Mouse (Mus musculus) left cerebral cortex, adult 8-10 months (tissue): ENCODE measurements at regions not wholly inside any gene's neighbourhood (a gene's known extent, or its start where the extent isn't known, plus 50 kb on each side); places are given as distances from the start of the nearest gene placed in this dataset.
"Not testable (repeated sequence)": the region's sequence is repeated elsewhere in the genome, so short reads cannot be mapped to it uniquely, and the experiment has no call there.

Experiments used
- DNase-seq, 2 experiments: peaks; one replicate each; pipeline ENCODE4 v3.0.0; 2022; ENCODE audit warnings: low spot score in 2 of 2

DNA sequence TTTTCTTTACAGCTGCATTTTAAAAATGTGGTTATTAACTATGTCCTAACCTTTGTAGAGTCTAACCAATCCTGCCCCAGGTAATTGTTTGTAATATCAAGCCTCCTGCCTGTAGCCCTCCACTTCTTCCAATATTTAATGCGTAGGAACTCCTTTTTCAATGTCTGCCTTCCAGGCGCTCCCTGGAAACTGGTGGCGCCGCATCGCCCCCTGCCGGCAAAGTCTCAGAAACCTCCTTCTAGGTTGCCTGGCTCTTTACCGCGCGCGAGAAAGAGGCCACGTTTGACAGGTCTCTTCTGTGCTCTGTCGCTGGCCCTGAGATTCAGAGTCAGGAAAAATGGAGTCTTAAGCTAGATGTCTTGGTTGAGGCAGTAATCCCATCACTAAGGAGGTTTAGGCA, 542.8 kb downstream of the Zfp704 start:
- DNase-seq = peak; percentile 34 to 91

DNA sequence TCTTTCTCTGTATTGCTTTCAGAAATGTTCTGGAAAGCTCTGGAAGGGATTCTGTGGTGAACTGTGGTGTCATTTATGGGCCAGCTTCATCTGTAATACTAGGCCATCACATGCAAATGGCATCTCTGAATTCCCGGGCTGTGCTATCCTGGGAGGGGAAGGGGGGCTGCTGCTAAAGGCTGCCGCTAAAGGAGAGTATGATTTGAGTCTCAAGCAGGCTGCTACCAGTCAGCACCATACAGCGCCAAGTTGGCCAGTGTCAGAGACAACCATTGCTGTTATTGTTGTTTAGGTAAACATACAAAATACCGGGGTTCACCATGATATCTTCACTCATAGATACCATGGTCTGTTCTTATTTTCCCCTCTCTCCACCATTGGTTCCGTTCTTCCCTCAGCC, 543.5 kb downstream of the Zfp704 start:
- no peak for DNase-seq

DNA sequence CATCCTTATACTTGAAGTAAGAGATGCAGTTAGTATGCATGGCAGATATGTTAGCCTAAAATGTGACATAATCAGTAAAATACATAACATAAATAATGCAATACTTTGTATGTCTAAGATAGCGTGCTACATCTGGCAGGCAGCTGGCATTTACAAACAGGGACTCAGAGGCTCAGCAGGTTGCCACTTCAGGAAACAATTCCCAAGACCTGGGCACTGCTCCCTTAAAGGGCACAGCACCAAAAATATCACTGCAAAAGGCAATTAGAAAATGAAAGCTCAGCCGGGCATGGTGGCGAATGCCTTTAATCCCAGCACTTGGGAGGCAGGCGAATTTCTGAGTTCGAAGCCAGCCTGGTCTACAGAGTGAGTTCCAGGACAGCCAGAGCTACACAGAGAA, 544.0 kb downstream of the Zfp704 start:
- DNase-seq = no peak

DNA sequence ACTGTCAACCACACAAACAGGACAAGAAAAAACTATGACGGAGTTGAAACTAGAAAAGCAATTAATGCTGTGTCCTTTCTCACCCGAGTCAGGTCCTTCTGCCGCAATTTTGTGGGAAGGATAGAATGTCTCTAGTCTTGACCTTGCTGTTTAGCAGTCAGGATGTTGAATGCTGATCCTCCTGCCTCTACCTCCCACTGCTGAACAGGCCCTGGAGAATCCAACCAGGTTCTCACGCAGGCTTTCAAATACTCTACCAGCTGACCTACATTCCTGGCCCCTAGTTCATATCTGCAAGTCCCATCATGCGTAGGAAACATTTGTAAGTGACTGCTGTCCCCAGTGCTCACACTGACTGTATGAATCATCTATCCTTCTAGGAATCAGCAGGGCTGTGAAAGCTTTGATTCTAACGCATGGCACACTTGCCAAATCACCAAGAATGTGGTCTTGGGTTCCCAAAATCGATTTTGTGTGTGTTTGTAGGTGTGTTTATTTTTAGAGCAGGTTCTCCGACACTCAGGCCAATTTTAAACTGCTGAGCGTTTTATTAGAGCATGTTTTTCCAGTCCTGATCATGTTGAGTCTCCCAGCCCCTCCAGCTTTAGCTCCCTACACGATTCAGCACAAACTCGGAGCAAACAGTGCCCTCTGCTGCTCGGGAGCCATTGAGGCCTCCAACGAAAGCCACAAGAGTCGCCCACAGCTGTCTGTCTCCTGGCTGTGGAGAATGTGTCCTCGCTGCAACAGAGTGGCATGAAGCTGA, 545.4 kb downstream of the Zfp704 start:
- peak; percentile 31 to 40 for DNase-seq

DNA sequence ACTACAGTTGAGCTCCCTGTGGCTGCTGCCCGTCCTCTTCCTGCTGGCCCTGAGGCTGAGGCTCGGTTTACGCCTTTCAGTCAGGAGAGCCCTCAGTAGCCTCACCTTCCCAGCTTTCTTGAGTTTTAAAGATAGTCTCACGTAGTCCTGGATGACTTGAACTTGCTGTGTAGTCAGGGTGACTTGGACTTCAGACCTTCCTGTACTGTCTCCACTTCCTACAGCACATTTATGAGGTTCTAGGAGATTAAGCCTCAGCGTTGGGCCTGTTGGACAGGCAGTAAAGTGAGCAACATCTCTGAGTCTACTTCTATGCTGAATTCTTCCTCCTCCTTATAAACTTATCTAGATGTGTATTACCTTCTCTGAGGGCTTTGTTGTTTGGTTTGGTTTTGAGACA, 546.2 kb downstream of the Zfp704 start:
- no peak for DNase-seq

DNA sequence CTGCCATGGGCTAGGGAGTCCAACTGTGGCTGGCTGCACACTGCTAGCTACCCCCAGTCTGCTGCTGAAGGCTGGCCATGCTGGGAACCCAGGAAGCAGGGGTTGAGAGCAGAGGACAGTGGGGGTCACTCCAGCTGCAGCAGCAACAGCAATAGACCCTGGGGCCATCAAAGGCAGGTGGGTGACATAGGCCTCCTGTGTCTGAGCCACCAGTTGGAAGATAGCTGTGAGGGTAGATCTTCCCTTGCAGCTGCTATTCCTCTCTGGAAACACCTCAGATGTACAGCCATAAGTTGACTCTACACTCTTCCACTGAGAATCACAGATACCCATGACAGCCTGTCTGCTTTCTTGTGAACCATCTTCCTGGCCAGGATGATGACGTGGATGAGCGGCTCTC, 548.5 kb downstream of the Zfp704 start:
- no peak for DNase-seq

DNA sequence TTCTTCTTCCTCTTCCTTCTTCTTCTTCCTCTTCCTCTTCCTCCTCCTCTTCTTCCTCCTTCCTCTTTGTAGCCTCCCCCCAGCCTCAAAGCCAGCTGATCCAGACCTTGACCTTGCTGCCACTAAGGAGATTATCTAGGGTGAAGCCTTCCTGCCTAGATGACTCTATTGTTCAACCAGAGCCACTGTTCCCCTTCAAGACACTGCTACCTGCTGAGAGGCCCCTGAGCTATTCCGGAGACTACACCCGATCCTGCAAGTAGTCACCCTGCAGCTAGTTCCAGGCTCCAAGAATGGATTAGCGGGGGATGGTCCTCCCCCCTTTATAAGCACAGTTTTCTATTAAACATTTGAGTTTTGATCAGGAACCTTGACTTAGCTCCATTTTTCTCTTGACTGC, 552.2 kb downstream of the Zfp704 start:
- not testable (repeated sequence) for DNase-seq

DNA sequence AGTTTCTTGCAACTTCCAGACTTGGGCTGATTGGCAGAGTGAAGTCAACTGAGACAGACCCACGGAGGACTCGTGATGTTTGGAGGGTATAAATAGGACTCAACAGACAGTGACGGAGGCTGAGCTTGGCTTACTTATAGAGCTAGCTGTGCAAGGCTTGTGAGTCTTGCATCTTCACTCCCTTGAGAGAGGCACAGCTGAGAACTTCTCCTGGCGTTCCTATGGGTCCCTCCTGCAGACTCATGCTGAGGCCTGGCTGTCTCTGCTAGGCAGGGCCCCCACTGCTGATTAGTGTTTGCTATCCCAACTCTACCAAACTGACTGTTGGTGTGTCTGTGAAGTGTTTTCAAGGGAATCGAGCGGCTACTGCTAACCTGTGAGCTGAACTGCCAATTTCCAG, 553.0 kb downstream of the Zfp704 start:
- DNase-seq = no peak

DNA sequence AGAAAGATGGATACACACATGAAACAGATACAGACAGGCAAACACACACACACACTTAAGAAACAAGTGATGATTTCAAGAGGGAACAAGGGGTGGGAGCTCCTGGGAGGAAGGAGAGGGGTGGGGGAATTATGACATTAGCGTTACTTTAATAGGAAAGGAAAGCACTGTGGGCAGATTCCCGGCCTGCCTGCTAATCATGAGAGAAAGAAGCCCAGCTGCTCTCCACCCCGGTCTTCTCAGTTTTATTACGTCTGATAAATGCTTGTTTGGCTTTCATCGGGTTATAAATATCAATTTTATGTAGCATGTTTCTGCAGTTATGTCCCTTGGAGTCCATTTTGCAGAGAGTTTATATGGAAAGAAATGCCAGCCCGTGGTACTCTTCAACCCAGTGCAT, 554.1 kb downstream of the Zfp704 start:
- no peak for DNase-seq
